Mouse (Mus musculus): ENCODE results near the gene Itgb6. TPM values are rescaled to one million over a fixed set of nuclear protein-coding genes. Genes with fewer than 3 reads are reported as not detected.

Gene Itgb6
- polyA plus RNA-seq, 1 experiment from 2014 or later, result 0.10 TPM

GRCm38 (mm10) chr2:60612906-60613856 lies 109.3 kb downstream of the Itgb6 start:
- Histone ChIP-seq H3K4me2 (replicated peaks) (0 out of 2 replicates have a peak overlapping the region, but pooled peaks have one; percentile 16), H3K4me3 (no peak overlapping the region), H3K9ac (replicated peaks) (no peak overlapping the region), H3K27ac (replicated peaks) (no peak overlapping the region), H3K36me3 (no peaks in the 10 kb centered on the region), H3K4me1 (peaks cover 17% of the 10 kb centered on the region), H3K27me3 (no peaks in the 10 kb centered on the region), H3K9me3 (no peaks in the 10 kb centered on the region)
- 36% methylated on average over 15 of the region's 15 CpGs for WGBS
- ATAC-seq (ENCODE audit: low FRiP score, low read depth), result peak; percentile 64

- Histone ChIP-seq H3K4me2 (replicated peaks) (no peak overlapping the region), H3K36me3 (no peaks in the 10 kb centered on the region), H3K9ac (replicated peaks) (no peak overlapping the region), H3K4me1 (peaks cover 17% of the 10 kb centered on the region), H3K27me3 (no peaks in the 10 kb centered on the region), H3K4me3 (no peak overlapping the region), H3K27ac (replicated peaks) (no peak overlapping the region), H3K9me3 (no peaks in the 10 kb centered on the region)
- WGBS, result 35% methylated on average over 3 of the region's 3 CpGs
- ATAC-seq (ENCODE audit: low FRiP score, low read depth), result peak; percentile 82
These were observed 110.8 kb downstream of the Itgb6 start for GRCm38 (mm10) chr2:60611622-60612021.

GRCm38 (mm10) chr2:60609436-60610199 lies 112.8 kb downstream of the Itgb6 start:
- Histone ChIP-seq H3K9ac (replicated peaks) (no peak overlapping the region), H3K27ac (replicated peaks) (no peak overlapping the region), H3K4me2 (replicated peaks) (no peak overlapping the region), H3K4me3 (no peak overlapping the region), H3K9me3 (no peaks in the 10 kb centered on the region), H3K36me3 (no peaks in the 10 kb centered on the region), H3K27me3 (no peaks in the 10 kb centered on the region), H3K4me1 (peaks cover 17% of the 10 kb centered on the region)
- WGBS, result 82% methylated on average over 8 of the region's 8 CpGs
- ATAC-seq (ENCODE audit: low FRiP score, low read depth), result no peak

GRCm38 (mm10) chr2:60607980-60608379 lies 114.5 kb downstream of the Itgb6 start:
- no peak for ATAC-seq (ENCODE audit: low FRiP score, low read depth)
- H3K36me3 ChIP-seq, result no peaks in the 10 kb centered on the region
- no peak overlapping the region for H3K4me3 ChIP-seq
- H3K9ac ChIP-seq (replicated peaks), result no peak overlapping the region
- H3K4me1 ChIP-seq, result peaks cover 8% of the 10 kb centered on the region
- H3K9me3 ChIP-seq, result no peaks in the 10 kb centered on the region
- no peak overlapping the region for H3K4me2 ChIP-seq (replicated peaks)
- H3K27ac ChIP-seq (replicated peaks), result no peak overlapping the region
- 78% methylated on average over 4 of the region's 4 CpGs for WGBS
- H3K27me3 ChIP-seq, result no peaks in the 10 kb centered on the region

GRCm38 (mm10) chr2:60601326-60601725 lies 121.1 kb downstream of the Itgb6 start:
- Histone ChIP-seq H3K36me3 (no peaks in the 10 kb centered on the region), H3K9me3 (no peaks in the 10 kb centered on the region), H3K27ac (replicated peaks) (no peak overlapping the region), H3K4me3 (no peak overlapping the region), H3K9ac (replicated peaks) (no peak overlapping the region), H3K27me3 (no peaks in the 10 kb centered on the region), H3K4me2 (replicated peaks) (no peak overlapping the region), H3K4me1 (no peaks in the 10 kb centered on the region)
- ATAC-seq (ENCODE audit: low FRiP score, low read depth), result no peak
- 86% methylated on average over 2 of the region's 2 CpGs for WGBS

GRCm38 (mm10) chr2:60600863-60601262 lies 121.6 kb downstream of the Itgb6 start:
- ATAC-seq (ENCODE audit: low FRiP score, low read depth), result no peak
- no peak overlapping the region for H3K4me3 ChIP-seq
- H3K27ac ChIP-seq (replicated peaks), result no peak overlapping the region
- H3K36me3 ChIP-seq, result no peaks in the 10 kb centered on the region
- no peaks in the 10 kb centered on the region for H3K4me1 ChIP-seq
- H3K4me2 ChIP-seq (replicated peaks), result no peak overlapping the region
- WGBS, result 97% methylated on average over 2 of the region's 2 CpGs
- no peak overlapping the region for H3K9ac ChIP-seq (replicated peaks)
- no peaks in the 10 kb centered on the region for H3K27me3 ChIP-seq
- H3K9me3 ChIP-seq, result no peaks in the 10 kb centered on the region

GRCm38 (mm10) chr2:60583416-60583815 lies 139.0 kb downstream of the Itgb6 start:
- ATAC-seq (ENCODE audit: low FRiP score, low read depth), result no peak
- no peaks in the 10 kb centered on the region for H3K9me3 ChIP-seq
- no peak overlapping the region for H3K4me2 ChIP-seq (replicated peaks)
- no peaks in the 10 kb centered on the region for H3K27me3 ChIP-seq
- H3K9ac ChIP-seq (replicated peaks), result no peak overlapping the region
- 94% methylated on average over 4 of the region's 4 CpGs for WGBS
- no peaks in the 10 kb centered on the region for H3K36me3 ChIP-seq
- H3K27ac ChIP-seq (replicated peaks), result no peak overlapping the region
- H3K4me3 ChIP-seq, result no peak overlapping the region
- no peaks in the 10 kb centered on the region for H3K4me1 ChIP-seq

- peaks cover 13% of the 10 kb centered on the region for H3K4me1 ChIP-seq
- H3K9ac ChIP-seq (replicated peaks), result no peak overlapping the region
- no peak overlapping the region for H3K27ac ChIP-seq (replicated peaks)
- H3K9me3 ChIP-seq, result no peaks in the 10 kb centered on the region
- no peak overlapping the region for H3K4me3 ChIP-seq
- H3K27me3 ChIP-seq, result peaks cover 32% of the 10 kb centered on the region
- WGBS, result 68% methylated on average over 4 of the region's 4 CpGs
- no peak for ATAC-seq (ENCODE audit: low FRiP score, low read depth)
- H3K4me2 ChIP-seq (replicated peaks), result no peak overlapping the region
- H3K36me3 ChIP-seq, result no peaks in the 10 kb centered on the region
These were observed 167.9 kb downstream of the Itgb6 start for GRCm38 (mm10) chr2:60554561-60554960.

GRCm38 (mm10) chr2:60552902-60553682 lies 169.4 kb downstream of the Itgb6 start, which contains the start of gene Pla2r1:
TSS of gene Pla2r1 (minus strand) at chr2:60553308.
- Histone ChIP-seq H3K4me1 (peaks cover 13% of the 10 kb centered on the region), H3K4me3 (peak within 1 kb of the TSS; percentile 44), H3K9me3 (no peaks in the 10 kb centered on the region), H3K4me2 (replicated peaks) (peak within 1 kb of the TSS; percentile 86), H3K27ac (replicated peaks) (no peak within 1 kb of the TSS), H3K9ac (replicated peaks) (peak within 1 kb of the TSS; percentile 37; the same call in 1 of the 2 replicates), H3K27me3 (peaks cover 32% of the 10 kb centered on the region), H3K36me3 (no peaks in the 10 kb centered on the region)
- under 1% methylated on average over 33 of the region's 33 CpGs for WGBS
- ATAC-seq (ENCODE audit: low FRiP score, low read depth), result peak; percentile 67

GRCm38 (mm10) chr2:60552177-60552901 lies 170.1 kb downstream of the Itgb6 start:
- Histone ChIP-seq H3K9ac (replicated peaks) (peak overlapping the region; percentile 37; the same call in 1 of the 2 replicates), H3K4me3 (peak overlapping the region; percentile 44), H3K36me3 (no peaks in the 10 kb centered on the region), H3K9me3 (no peaks in the 10 kb centered on the region), H3K4me2 (replicated peaks) (peak overlapping the region; percentile 86), H3K27me3 (peaks cover 32% of the 10 kb centered on the region), H3K27ac (replicated peaks) (no peak overlapping the region), H3K4me1 (peaks cover 13% of the 10 kb centered on the region)
- WGBS, result 19% methylated on average over 21 of the region's 21 CpGs
- ATAC-seq (ENCODE audit: low FRiP score, low read depth), result peak; percentile 32; the same call in 1 of the 2 replicates

GRCm38 (mm10) chr2:60551673-60552072 lies 170.8 kb downstream of the Itgb6 start:
- 23% methylated on average over 2 of the region's 2 CpGs for WGBS
- no peak overlapping the region for H3K4me2 ChIP-seq (replicated peaks)
- no peak overlapping the region for H3K4me3 ChIP-seq
- H3K4me1 ChIP-seq, result peaks cover 13% of the 10 kb centered on the region
- H3K36me3 ChIP-seq, result no peaks in the 10 kb centered on the region
- H3K9me3 ChIP-seq, result no peaks in the 10 kb centered on the region
- no peak overlapping the region for H3K9ac ChIP-seq (replicated peaks)
- ATAC-seq (ENCODE audit: low FRiP score, low read depth), result no peak
- no peak overlapping the region for H3K27ac ChIP-seq (replicated peaks)
- peaks cover 32% of the 10 kb centered on the region for H3K27me3 ChIP-seq

Measured in midbrain, embryonic 12.5 days (tissue).